Mouse (Mus musculus): ENCODE measurements around the gene Gm973. TPM values are rescaled to one million over a fixed set of nuclear protein-coding genes. Genes with fewer than 3 reads are reported as not detected.

Gm973 gene
- total RNA-seq, 2 experiments from 2014 or later = 1.4 to 3.1 TPM

DNA sequence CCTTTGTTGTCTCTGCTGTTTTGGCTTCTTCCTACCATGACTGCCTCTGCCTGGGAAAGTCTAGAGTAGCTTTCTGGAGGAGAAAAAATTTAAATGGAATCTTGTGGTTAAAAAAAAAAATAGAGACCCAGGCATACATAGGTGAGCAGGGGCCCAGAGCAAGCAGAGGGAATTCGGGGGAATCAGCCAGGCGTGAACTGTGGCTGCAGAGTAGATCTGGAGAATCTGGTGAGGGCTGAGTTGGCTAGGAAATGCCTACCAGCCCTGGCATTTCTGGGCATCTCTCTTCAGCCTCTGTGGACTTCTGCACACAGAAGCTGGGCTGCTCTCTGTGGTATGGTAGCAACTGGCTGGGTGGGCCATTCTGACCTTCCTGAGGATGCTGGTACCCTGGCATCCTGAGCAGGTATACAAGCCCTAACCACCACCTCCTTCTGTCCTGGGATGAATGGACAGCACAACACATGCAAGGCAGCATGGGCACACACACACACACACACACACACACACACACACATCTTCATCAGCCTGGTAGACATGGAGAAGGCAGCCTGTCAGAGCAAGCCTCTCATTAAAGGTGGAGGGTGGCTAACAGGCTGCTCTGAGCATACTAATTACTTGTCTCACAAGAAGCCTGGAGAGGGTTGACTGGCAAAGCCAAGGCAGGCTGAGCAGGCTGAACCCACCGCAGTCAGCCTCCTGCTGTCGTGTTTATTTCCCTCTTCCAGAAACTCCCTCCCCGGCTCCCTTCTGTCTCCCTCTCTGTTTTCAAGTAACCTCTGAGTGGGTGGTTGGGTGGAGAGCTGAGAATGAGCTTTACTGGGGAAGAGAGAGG, 19.1 kb downstream of the Gm973 start:
- ATAC-seq (replicated peaks; ENCODE audit: low FRiP score, low TSS enrichment, poor library complexity, severe bottlenecking) = no peak

DNA sequence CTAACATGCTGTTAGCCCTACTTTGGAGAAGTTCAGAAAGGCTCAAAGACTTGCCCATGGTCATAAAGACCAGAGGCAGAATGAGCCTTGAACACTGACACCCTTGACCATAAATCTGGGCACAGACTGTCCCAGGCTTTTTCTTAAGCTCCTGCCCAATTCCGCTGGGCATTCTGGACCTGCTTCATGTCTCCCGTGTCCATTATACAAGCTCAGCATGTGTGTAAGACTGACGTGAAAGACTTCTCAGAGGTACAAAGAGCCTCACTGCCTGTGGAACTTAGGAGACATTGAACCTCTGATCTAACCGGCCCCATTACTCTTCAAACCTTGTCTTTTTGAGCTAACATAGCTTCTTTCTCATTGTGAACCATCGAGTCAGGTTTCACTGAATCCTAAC, 22.3 kb downstream of the Gm973 start:
- no peak for ATAC-seq (replicated peaks; ENCODE audit: low FRiP score, low TSS enrichment, poor library complexity, severe bottlenecking)

DNA sequence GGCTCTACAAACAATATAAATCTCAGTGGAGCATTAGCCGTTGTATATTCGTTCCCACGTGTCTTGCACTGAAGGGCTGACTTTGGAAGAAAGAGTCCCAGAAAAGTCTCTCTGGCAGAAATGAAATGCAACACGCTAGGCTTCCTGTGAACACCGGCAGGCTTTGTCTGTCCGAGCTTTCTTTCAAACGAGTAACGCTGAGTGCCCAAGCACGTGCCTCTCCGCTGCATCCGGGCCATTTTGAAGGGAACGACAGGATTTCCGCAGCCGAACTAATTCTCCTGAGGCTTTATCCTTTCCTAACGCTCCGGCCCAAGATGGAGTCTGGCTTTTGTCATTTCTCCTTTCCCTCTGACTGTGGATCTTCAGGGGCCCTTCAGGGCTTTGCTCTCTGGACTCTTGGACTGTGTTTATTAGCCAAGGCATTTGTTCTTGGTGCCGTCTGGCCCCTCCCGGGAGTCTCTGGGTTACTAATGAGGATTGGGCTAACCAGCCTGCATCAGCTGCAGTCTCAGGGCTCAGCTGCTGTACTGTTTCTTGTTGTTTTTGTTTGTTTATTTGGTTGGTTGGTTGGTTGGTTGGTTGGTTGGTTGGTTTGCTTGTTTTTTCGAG, 24.6 kb downstream of the Gm973 start:
- ATAC-seq (replicated peaks; ENCODE audit: low FRiP score, low TSS enrichment, poor library complexity, severe bottlenecking) = no peak

DNA sequence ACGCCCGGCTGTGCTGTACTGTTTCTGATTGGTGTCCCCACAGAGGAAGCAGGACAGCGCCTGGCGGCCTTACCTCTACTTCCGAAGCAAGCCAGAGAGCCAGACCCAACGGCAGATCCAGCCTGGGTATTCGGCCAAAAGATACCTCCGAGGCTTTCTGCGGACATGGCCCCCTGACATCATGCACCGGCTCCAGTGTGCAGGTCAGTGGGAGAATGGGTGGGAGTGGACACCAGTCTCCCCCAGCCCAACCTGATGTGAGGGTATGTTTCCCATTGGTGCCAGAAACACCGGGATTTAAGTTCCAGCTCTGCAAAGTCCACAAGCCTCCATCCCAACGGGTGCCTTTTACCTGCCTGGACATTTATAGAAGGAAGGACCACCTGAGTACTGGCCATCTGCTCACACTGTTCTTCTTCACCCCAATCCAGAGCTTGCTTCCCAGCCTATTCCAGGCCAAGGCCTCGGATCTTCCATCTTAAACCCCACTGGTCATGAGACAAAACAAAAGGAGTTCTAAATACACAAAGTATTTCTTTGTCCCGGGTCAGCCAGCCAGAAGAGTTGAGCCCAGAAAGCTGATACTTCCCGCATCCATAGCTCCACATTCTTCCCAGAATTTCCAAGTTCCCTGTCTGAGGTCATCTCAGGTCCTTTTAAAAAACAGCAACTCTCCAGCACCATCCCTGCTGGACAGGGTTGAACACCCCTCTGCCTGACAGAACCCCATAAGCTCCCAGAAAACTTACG, 25.4 kb downstream of the Gm973 start:
- no peak for ATAC-seq (replicated peaks; ENCODE audit: low FRiP score, low TSS enrichment, poor library complexity, severe bottlenecking)

DNA sequence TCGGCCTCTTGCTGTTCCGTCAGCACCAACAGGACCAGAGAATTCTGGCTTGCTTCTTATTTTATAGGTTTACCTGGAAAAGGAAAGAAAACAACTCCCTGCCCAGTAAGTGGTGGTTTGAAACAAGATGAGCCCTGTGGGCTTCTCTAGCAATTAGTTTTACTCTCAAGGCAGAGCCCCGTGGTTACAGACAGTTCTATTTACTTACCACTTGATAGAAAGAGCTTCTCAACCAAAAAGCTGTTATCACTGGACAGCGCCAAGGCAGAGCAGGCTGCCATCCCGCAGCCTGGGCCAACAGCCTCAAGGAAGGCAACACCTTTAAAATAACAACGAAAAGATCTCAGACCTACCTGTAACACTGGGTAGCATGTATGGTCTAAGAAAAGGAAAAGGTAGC, 26.2 kb downstream of the Gm973 start:
- 0 out of 2 replicates have a peak, but pooled peaks have one; percentile 50 for ATAC-seq (replicated peaks; ENCODE audit: low FRiP score, low TSS enrichment, poor library complexity, severe bottlenecking)

DNA sequence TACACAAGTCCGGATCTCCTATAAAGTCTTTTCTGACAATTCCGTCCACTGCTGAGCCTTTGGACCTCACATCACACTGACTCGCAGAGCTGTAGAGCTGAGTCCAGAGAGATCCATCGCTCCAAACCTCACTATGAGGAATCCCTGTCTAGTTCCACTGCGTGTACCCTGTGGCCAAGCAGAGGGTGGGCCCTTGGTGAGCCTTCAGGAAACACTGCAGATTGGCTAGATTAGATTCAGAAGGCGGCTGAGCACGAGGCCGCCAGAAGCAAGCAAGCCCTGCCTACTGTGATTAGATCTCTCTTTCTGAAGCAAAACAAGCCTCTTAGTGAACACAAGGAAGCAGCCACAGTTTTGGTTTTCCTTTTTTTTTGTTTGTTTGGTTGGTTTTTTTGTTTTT, 27.8 kb downstream of the Gm973 start:
- ATAC-seq (replicated peaks; ENCODE audit: low FRiP score, low TSS enrichment, poor library complexity, severe bottlenecking) = peak; percentile 68; the same call in 1 of the 2 replicates

DNA sequence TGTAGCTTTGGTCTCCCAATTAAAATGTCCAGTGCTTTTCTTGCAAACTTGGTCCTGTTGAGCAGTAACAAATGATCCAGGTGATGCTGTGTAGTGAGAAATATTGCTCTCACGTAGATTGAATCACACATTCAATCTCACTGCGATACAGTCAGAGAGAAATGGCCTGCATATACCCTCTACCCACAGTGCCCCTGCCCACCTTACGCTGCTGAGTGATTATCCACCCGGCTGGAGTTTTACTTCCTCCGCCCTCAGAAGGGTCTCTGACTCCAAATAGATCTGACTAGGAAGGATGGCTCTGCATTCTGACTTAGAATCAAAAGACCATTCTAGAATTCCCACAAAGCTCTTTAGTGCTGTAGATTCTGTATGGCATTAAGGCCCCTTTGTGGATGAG, 32.4 kb downstream of the Gm973 start:
- ATAC-seq (replicated peaks; ENCODE audit: low FRiP score, low TSS enrichment, poor library complexity, severe bottlenecking) = no peak

DNA sequence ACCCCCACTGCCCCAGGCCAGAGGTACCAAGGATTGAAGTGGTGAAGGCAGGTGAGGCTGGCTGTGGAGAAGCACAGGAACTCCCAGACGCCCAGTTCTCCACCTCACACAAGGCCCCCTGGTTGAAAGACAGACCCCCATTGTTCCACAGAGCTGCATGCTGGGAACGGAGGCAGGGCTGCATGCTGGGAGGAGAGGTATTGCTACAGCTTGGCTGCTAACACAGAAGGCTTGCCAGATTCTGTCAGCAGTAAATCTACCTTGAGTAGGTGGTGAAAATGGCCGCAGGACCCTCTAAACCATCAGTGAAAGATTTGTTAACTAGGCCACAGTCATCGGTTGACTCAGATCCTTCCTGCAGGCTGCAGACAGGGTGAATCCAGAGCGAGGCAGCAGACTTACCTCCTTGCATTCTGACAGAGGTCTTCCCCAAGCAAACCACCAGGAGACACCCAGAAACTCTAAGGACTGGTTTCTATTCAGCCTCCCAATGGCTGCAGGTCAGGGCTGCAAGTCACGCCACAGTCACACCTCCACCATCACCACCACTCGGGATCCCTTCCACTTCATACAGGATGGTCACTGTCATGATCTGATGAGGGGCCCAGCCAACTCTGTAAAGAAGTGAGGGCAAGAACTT, 33.1 kb downstream of the Gm973 start:
- ATAC-seq (replicated peaks; ENCODE audit: low FRiP score, low TSS enrichment, poor library complexity, severe bottlenecking) = no peak

DNA sequence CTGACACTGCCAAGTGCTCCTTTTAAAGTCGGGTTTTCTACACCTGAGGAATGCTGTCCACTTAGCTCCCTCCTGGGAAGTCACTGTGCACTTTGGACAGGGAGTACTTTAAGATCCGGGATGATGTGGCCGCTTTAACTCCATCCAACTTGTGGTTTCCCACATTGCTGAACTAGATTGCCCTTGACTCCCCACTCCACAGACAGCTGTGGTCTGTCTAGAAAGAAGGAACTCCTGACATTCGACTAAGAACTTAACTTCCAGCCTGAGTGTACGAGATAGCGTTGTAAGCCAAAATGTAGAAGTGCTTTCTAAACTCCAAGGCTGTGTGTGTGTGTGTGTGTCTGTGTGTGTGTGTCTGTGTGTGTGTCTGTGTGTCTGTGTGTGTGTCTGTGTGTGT, 34.2 kb downstream of the Gm973 start:
- no peak for ATAC-seq (replicated peaks; ENCODE audit: low FRiP score, low TSS enrichment, poor library complexity, severe bottlenecking)

DNA sequence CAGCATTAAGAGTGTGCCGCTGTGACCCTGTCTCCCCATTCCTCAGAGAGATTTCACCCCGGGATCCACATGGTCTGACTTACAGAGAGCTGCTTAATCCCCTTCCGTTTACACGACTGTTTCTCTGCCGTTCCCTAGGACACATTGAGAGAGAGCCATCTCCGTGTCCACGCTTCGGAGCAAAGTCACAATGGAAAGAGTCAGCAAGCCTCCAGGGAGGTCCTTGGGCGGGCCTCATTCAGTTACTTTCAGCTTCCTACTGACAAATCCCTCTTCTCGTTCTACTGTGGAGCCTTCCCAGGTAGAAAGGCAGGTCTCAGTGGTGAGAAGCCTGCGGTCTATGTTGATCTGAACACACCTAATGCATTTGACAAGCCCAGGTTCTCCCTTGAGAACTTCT, 34.9 kb downstream of the Gm973 start:
- ATAC-seq (replicated peaks; ENCODE audit: low FRiP score, low TSS enrichment, poor library complexity, severe bottlenecking) = no peak

DNA sequence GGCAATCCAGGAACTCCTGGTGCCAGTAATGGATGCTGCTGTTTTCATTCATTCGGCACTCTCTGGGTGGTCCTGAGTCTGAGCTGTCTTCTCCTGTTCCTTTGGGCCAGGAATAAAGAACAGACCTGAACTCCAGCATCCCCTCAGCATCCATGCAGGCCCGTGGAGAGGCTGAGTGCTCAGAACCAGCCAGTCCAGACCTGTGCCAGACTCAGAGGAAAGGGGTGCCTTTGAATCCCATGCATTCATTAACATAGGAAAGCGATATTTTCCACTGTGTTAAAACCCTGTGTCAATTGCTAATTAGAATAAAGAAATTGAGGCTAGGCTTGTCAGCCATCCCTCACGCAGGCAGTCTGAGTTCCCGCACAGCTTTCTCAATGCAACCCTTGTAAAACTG, 37.6 kb downstream of the Gm973 start:
- ATAC-seq (replicated peaks; ENCODE audit: low FRiP score, low TSS enrichment, poor library complexity, severe bottlenecking) = no peak

DNA sequence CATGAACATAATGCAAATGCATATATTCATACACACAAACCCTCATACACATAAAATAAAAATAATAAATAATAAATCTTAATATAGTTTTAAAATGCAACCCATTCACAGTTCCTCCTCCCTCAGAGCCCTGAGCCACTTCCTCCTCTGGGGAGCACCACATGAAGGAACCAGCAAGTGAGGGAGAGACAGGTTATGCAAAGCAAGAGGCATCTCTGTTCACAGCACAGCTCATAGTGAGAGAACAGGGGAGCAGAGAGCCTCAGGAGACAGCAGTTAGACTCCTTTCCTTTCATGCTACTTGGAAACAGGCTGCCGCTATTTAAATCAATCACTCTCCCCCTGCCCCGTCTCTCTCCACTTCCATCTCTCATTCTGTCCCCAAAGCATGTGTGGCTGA, 47.5 kb downstream of the Gm973 start:
- ATAC-seq (replicated peaks; ENCODE audit: low FRiP score, low TSS enrichment, poor library complexity, severe bottlenecking) = no peak

DNA sequence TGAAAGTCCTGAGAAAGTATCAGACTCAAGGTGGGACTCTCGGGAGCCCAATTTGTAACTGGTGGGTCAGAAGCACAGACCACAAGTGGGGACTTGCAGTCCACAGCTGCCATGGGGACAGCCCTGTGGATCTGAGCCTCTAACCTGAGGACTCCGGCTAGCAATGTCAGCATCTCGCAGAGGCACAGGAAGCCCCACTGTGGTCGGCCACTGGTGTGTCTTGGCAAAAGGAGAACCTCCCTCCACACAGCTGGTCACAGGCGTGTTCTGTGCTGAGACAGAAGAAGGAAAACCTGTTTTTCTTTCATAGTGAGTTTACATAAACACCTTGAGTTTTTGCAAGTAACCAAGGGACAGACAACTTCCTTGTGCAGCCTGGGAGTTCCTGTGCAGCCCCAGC, 49.7 kb downstream of the Gm973 start:
- no peak for ATAC-seq (replicated peaks; ENCODE audit: low FRiP score, low TSS enrichment, poor library complexity, severe bottlenecking)

DNA sequence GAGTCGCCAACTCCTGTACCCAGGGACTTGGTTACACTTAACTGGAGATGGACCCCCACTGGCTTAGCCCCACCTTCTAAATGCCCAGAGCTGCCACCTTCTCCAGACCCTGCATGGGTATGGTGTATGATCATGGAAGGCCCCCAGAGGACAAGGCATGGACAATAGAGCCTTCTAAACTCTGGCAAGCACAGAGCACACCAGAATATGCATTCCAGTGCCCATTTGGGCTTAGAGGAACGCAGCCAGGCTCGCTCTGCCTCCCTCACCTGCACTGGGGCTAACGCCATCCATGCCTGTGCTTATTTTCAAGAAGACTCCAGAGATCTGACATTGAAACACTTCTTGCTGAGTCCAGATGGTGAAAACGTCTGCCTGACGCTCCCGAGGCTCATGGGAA, 50.2 kb downstream of the Gm973 start:
- ATAC-seq (replicated peaks; ENCODE audit: low FRiP score, low TSS enrichment, poor library complexity, severe bottlenecking) = no peak

DNA sequence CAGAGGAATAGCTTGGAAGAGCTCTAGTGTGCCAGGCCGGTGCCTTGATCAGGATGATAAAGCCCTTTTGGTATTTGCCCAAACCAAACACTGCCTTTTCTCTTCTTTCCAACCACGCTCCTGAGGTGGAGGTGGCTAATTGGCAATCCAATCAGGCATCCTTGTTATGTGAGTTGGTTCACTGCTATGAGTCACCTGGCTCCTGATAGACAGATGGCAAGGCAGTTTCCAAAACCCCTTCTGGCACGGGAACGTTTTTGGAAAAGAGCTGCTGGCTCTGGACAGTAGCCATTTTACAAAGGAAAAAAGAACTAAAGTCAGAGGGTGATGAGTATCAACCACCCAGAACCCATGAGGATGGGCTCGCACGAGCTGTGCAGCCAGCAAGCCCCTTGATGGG, 50.9 kb downstream of the Gm973 start:
- no peak for ATAC-seq (replicated peaks; ENCODE audit: low FRiP score, low TSS enrichment, poor library complexity, severe bottlenecking)

DNA sequence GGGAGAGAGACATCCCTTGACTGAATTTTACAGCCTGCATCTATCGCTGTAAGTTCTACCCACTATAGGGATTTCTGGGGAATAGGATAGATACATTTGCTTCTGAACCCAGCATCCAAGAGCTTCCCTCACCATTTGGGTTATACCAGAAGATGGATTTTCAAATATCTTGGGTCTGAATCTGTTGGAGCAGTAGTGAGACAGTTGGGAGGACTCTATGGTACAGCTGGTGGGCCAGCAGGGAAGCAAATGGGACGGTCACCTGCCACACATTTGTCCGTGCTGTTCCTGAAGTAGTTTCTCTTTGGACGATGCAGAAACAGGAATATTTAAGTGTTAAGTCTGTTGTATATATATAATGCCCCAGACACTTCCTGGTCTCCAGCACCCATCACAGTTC, 51.5 kb downstream of the Gm973 start:
- ATAC-seq (replicated peaks; ENCODE audit: low FRiP score, low TSS enrichment, poor library complexity, severe bottlenecking) = no peak

DNA sequence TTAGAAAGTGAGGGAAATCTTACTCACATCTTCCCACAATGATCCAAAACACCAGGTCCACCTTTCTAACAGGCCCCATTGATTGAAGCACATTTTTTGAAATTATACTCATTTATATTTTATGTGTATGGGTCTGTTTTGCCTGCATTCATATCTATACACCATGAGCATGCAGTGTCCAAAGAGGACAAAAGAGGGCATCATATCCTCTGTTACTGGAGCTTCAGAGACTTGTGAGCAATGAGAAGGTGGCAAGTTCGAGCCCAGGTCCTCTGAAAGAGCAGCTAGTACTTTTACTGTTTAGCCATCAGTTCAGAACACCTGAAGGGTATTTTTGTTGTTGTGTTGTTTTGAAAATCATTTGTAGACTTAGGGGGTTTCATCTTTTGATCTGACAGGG, 52.2 kb downstream of the Gm973 start:
- ATAC-seq (replicated peaks; ENCODE audit: low FRiP score, low TSS enrichment, poor library complexity, severe bottlenecking) = no peak

DNA sequence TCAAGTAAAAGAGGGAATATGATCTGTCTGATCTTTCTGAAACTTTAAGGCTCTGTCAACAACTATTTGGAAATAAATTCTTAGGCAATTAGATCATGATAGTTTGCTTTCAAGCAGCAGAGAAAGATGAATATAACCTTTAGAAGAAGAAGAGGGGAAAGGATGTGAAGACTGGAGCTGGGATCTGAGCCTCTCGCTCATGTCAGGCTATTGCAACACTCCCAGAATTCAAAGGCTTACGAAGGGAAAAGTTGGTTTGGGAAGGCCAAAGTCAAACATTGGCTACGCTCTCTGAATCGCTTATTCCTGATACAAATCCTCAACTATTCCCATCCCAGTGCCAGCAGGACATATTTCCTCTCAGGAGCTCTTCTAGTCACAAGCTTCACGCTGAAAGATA, 53.2 kb downstream of the Gm973 start:
- no peak for ATAC-seq (replicated peaks; ENCODE audit: low FRiP score, low TSS enrichment, poor library complexity, severe bottlenecking)

DNA sequence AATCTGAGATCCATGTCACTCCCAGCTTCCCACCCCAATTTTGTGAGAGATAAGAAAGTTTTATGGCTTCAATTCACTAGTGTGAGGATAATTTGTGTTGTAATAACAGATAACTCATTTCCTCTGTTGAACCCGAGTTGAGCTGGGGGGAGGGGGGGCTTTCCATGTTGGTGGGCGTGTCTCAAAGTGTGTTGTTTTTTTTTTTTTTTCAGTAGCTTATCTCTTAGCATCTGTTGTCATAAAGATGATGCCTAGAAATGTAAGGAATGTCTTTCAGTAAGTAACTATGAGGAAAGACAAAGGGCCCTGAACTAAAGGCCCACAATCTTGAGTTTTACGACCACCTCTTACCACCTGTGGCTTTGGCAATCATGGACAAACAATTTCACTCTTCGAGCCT, 54.7 kb downstream of the Gm973 start:
- no peak for ATAC-seq (replicated peaks; ENCODE audit: low FRiP score, low TSS enrichment, poor library complexity, severe bottlenecking)

DNA sequence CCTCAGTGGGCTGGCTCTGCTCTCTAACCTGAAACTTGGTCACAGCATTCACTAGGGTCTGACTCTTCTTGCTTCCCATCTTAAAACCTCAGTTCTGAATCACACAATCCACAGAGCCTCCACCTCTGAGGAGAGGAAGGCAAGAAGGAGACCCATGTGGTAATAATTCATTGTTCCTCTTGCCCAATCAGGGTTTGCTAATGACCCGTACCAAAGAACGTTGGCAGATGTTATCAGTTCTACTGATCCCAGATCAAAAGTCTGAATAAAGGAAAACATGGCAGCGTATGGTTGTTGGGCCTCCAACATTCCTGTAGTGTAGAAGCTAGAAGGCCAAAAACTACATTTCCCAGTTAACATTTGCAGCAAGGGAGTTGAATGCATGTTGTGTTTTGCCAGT, 55.4 kb downstream of the Gm973 start:
- ATAC-seq (replicated peaks; ENCODE audit: low FRiP score, low TSS enrichment, poor library complexity, severe bottlenecking) = no peak
